Mouse (Mus musculus) ES-E14 (cell line): ENCODE results near the gene Accsl. TPM values are rescaled to one million over a fixed set of nuclear protein-coding genes. Genes with fewer than 3 reads are reported as not detected.

Experiments used
- DNase-seq: peaks from one replicate; pipeline ENCODE4 v3.0.0-alpha.2; 2013; ENCODE audit warnings: low read depth, low spot score
- H3K27ac ChIP-seq: 2 replicates; pipeline ENCODE4 v1.5.1; 2012; ENCODE audit warnings: low read depth, mild to moderate bottlenecking, low read length, moderate library complexity, mixed read lengths; ENCODE audit not compliant: poor library complexity, insufficient read depth, severe bottlenecking
- H3K36me3 ChIP-seq: 2 replicates; pipeline ENCODE4 v1.6.1; 2012; ENCODE audit warnings: mild to moderate bottlenecking, low read length, moderate library complexity, mixed read lengths; ENCODE audit not compliant: control insufficient read depth, poor library complexity, insufficient read depth, severe bottlenecking
- H3K4me1 ChIP-seq, 2 experiments: fragments of 150-350 bp in 1 of 2; sonication (generic) in 1 of 2; 2 replicates each; pipeline ENCODE4 v1.6.1; 2012; ENCODE audit warnings: low read length in 2 of 2, mild to moderate bottlenecking in 1 of 2, mixed read lengths in 1 of 2; ENCODE audit not compliant: control insufficient read depth in 2 of 2, insufficient read depth in 2 of 2, poor library complexity in 1 of 2
- H3K4me3 ChIP-seq, 2 experiments: fragments of 150-350 bp in 1 of 2; sonication (generic) in 1 of 2; 2 replicates each; pipeline ENCODE4 v1.5.1; 2012; ENCODE audit warnings: low read length in 2 of 2, low read depth in 1 of 2, mild to moderate bottlenecking in 1 of 2, mixed read lengths in 1 of 2; ENCODE audit not compliant: insufficient read depth in 1 of 2, poor library complexity in 1 of 2, severe bottlenecking in 1 of 2
- H3K9ac ChIP-seq: 2 replicates; pipeline ENCODE4 v1.6.1; 2012; ENCODE audit warnings: low read depth, mild to moderate bottlenecking, low read length, mixed read lengths; ENCODE audit not compliant: poor library complexity, insufficient read depth, severe bottlenecking
- H3K9me3 ChIP-seq: fragments of 150-350 bp; sonication (generic); 2 replicates; pipeline ENCODE4 v1.6.1; 2012; ENCODE audit warnings: low read depth, mild to moderate bottlenecking, low read length; ENCODE audit not compliant: control insufficient read depth, insufficient read depth
- CHD2 ChIP-seq: IDR thresholded peaks from 2 replicates; pipeline ENCODE4 v1.6.1; 2014; ENCODE audit warnings: mild to moderate bottlenecking, low read depth, low read length, inconsistent platforms
- HCFC1 ChIP-seq: IDR thresholded peaks from 2 replicates; pipeline ENCODE4 v1.6.1; 2012; ENCODE audit warnings: low read length, inconsistent platforms, borderline replicate concordance; ENCODE audit not compliant: insufficient read depth
- MAFK ChIP-seq: IDR thresholded peaks from 2 replicates; pipeline ENCODE4 v1.6.1; 2014; ENCODE audit warnings: mild to moderate bottlenecking, low read depth, low read length, inconsistent platforms; ENCODE audit not compliant: insufficient read depth
- ZC3H11A ChIP-seq: IDR thresholded peaks from 2 replicates; pipeline ENCODE4 v1.6.1; 2012; ENCODE audit warnings: low read depth, mild to moderate bottlenecking, inconsistent platforms, low read length, borderline replicate concordance
- ZNF384 ChIP-seq: IDR thresholded peaks from 2 replicates; pipeline ENCODE4 v1.6.1; 2012; ENCODE audit warnings: low read depth, low read length, inconsistent platforms
- in situ Hi-C, 2 experiments: fragments of 600-800 bp; cut with MboI; formaldehyde crosslinking; loops; one replicate each; pipeline ENCODE4 v1.15.1; 2025; ENCODE audit warnings: low sequenced_read_pairs in 2 of 2, inconsistent platforms in 1 of 2; ENCODE audit not compliant: unreplicated experiment in 2 of 2
- total RNA-seq: library from RNA; depleted of rRNA; stranded (reverse); fragments of 300-350 nt; gene quantifications from 2 replicates; pipeline ENCODE4 v1.2.3, GENCODE M21; 2012; rRNA removed

Gene Accsl
- total RNA-seq = 21.4 and 37.1 TPM in 2 replicates

- Histone ChIP-seq H3K4me1 (peaks cover 0 to 28% of the 10 kb centered on the region in 2 experiments; a peak in 2 of 4 replicates), H3K9ac (peak within 1 kb of the TSS; percentile 41; the same call in 1 of the 2 replicates), H3K36me3 (no peaks in the 10 kb centered on the region), H3K9me3 (no peaks in the 10 kb centered on the region), H3K4me3 (peak within 1 kb of the TSS; percentile 28 to 47), H3K27ac (no peak within 1 kb of the TSS)
- DNase-seq = peak; percentile 73
- in situ Hi-C loops = no loop called here
- TF ChIP-seq CHD2 (no peak), ZC3H11A (no peak), HCFC1 (no peak), ZNF384 (no peak), MAFK (no peak)
These were observed at the start of gene Accsl for GRCm38 (mm10) chr2:93869107-93869600. Gene Accsl, minus strand, starts transcription at chr2:93869157.

- no peaks in the 10 kb centered on the region for H3K9me3 ChIP-seq
- DNase-seq = no peak
- in situ Hi-C loops = no loop called here
- no peak for TF ChIP-seq HCFC1
- no peak for TF ChIP-seq ZC3H11A
- no peak for TF ChIP-seq CHD2
- no peak for TF ChIP-seq MAFK
- TF ChIP-seq ZNF384 = no peak
- H3K4me1 ChIP-seq = peaks cover 0 to 1% of the 10 kb centered on the region in 2 experiments; a peak in 2 of 4 replicates
- H3K27ac ChIP-seq = no peak overlapping the region
- H3K4me3 ChIP-seq = no peak overlapping the region
- no peak overlapping the region for H3K9ac ChIP-seq
- no peaks in the 10 kb centered on the region for H3K36me3 ChIP-seq
These were observed 44.6 kb upstream of the Accsl start for GRCm38 (mm10) chr2:93913552-93913951.

DNA sequence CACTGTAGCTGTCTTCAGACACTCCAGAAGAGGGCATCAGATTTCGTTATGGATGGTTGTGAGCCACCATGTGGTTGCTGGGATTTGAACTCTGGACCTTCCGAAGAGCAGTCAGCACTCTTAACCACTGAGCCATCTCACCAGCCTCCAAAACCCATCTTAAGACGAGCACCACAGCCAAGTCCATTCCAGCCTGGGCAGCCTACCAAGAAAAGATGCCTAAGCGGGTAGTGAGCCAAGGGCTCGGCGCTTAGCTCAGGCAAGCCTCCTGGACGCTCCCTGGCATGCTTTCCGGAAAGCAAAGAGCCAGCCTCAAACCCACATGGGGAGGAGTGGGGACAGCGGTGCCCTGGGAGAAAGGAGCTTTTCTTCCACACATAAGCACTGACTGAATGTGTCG, 43.0 kb upstream of the Accsl start:
- Histone ChIP-seq H3K36me3 (no peaks in the 10 kb centered on the region), H3K4me1 (peaks cover 2 to 3% of the 10 kb centered on the region in 2 experiments; a peak in 3 of 4 replicates), H3K4me3 (no peak overlapping the region), H3K9ac (no peak overlapping the region), H3K27ac (no peak overlapping the region), H3K9me3 (no peaks in the 10 kb centered on the region)
- no peak for DNase-seq
- in situ Hi-C loops = no loop called here
- TF ChIP-seq HCFC1 = no peak
- TF ChIP-seq ZNF384 = no peak
- TF ChIP-seq ZC3H11A = no peak
- no peak for TF ChIP-seq CHD2
- no peak for TF ChIP-seq MAFK

DNA sequence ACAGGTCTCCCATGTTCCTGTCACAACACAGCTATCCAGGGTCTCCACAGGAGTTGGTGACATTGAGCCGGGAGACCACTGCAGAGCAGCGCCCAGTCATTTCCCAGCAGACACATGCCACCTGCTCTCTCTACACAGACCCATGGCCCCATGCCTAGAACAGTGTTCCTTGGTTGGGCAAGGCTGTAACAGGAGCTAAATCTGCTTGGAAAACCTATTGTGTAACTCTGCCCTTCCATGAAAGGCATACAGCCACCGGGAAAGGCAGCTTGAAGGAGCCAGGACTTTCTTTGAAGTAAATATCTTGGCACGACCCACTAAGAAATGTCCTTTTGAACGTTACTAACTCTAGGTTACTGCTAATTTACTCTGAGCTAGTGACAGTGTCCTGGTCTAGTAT, 40.8 kb upstream of the Accsl start:
- Histone ChIP-seq H3K9ac (no peak overlapping the region), H3K9me3 (no peaks in the 10 kb centered on the region), H3K4me1 (peaks cover 2 to 5% of the 10 kb centered on the region in 2 experiments; a peak in 2 of 4 replicates), H3K36me3 (no peaks in the 10 kb centered on the region), H3K27ac (no peak overlapping the region), H3K4me3 (no peak overlapping the region)
- no peak for DNase-seq
- in situ Hi-C loops = no loop called here
- no peak for TF ChIP-seq MAFK
- no peak for TF ChIP-seq ZC3H11A
- no peak for TF ChIP-seq ZNF384
- no peak for TF ChIP-seq CHD2
- TF ChIP-seq HCFC1 = no peak

GRCm38 (mm10) chr2:93907519-93908294, 38.8 kb upstream of the Accsl start:
- Histone ChIP-seq H3K36me3 (no peaks in the 10 kb centered on the region), H3K4me1 (peaks cover 2 to 5% of the 10 kb centered on the region in 2 experiments; a peak in 2 of 4 replicates), H3K9me3 (no peaks in the 10 kb centered on the region), H3K27ac (no peak overlapping the region), H3K4me3 (no peak overlapping the region), H3K9ac (no peak overlapping the region)
- in situ Hi-C loops = no loop called here
- no peak for DNase-seq
- no peak for TF ChIP-seq HCFC1
- no peak for TF ChIP-seq ZNF384
- TF ChIP-seq CHD2 = no peak
- TF ChIP-seq MAFK = no peak
- TF ChIP-seq ZC3H11A = no peak
